Mouse (Mus musculus): ENCODE data around the gene Ifit1bl1. TPM values are rescaled to one million over a fixed set of nuclear protein-coding genes. Genes with fewer than 3 reads are reported as not detected.
A peak's percentile ranks its signal among the peaks of the same experiment; 100 is the strongest.
"Not testable (repeated sequence)": the region's sequence is repeated elsewhere in the genome, so short reads cannot be mapped to it uniquely, and the experiment has no call there.

The Ifit1bl1 gene
- 2.5 and 3.2 TPM in 2 replicates for polyA plus RNA-seq (2015; fragmentation: Nextera tagmentation; extraction: Ambion mirVana)

- not testable (repeated sequence) for H3K9ac ChIP-seq (ENCODE audit: low read length); H3K9me3 ChIP-seq (replicated peaks; ENCODE audit: control insufficient read depth, low read length); H3K27ac ChIP-seq (ENCODE audit: low read length); H3K4me3 ChIP-seq (ENCODE audit: low read length); ATAC-seq (replicated peaks; ENCODE audit: extremely low read depth, insufficient read depth, low FRiP score); H3K27me3 ChIP-seq (ENCODE audit: control insufficient read depth, insufficient read depth, low read length); H3K36me3 ChIP-seq (ENCODE audit: control insufficient read depth, insufficient read depth); H3K4me2 ChIP-seq (ENCODE audit: low read depth, low read length)
- WGBS, result 58% methylated on average over 1 of the region's 1 CpGs
- peaks cover 13% of the 10 kb centered on the region for H3K4me1 ChIP-seq (ENCODE audit: control insufficient read depth, insufficient read depth, low read length)
These were observed at the start of gene Ifit1bl1 for GRCm38 (mm10) chr19:34601888-34602287. Gene Ifit1bl1, minus strand, starts transcription at chr19:34601956.

GRCm38 (mm10) chr19:34650997-34651396 lies 49.2 kb upstream of the Ifit1bl1 start:
- 73% methylated on average over 6 of the region's 6 CpGs for WGBS
- Histone ChIP-seq H3K36me3 (ENCODE audit: control insufficient read depth, insufficient read depth) (no peaks in the 10 kb centered on the region), H3K27me3 (ENCODE audit: control insufficient read depth, insufficient read depth, low read length) (no peaks in the 10 kb centered on the region), H3K9me3 (replicated peaks; ENCODE audit: control insufficient read depth, low read length) (no peaks in the 10 kb centered on the region), H3K9ac (ENCODE audit: low read length) (no peak overlapping the region), H3K4me3 (ENCODE audit: low read length) (no peak overlapping the region), H3K4me2 (ENCODE audit: low read depth, low read length) (no peak overlapping the region), H3K4me1 (ENCODE audit: control insufficient read depth, insufficient read depth, low read length) (no peaks in the 10 kb centered on the region), H3K27ac (ENCODE audit: low read length) (no peak overlapping the region)
- ATAC-seq (replicated peaks; ENCODE audit: extremely low read depth, insufficient read depth, low FRiP score), result no peak

GRCm38 (mm10) chr19:34650276-34650675 lies 48.5 kb upstream of the Ifit1bl1 start:
- no peak overlapping the region for H3K4me3 ChIP-seq (ENCODE audit: low read length)
- no peak for ATAC-seq (replicated peaks; ENCODE audit: extremely low read depth, insufficient read depth, low FRiP score)
- H3K4me1 ChIP-seq (ENCODE audit: control insufficient read depth, insufficient read depth, low read length), result no peaks in the 10 kb centered on the region
- no peaks in the 10 kb centered on the region for H3K27me3 ChIP-seq (ENCODE audit: control insufficient read depth, insufficient read depth, low read length)
- H3K4me2 ChIP-seq (ENCODE audit: low read depth, low read length), result no peak overlapping the region
- H3K27ac ChIP-seq (ENCODE audit: low read length), result no peak overlapping the region
- no peaks in the 10 kb centered on the region for H3K36me3 ChIP-seq (ENCODE audit: control insufficient read depth, insufficient read depth)
- 88% methylated on average over 3 of the region's 3 CpGs for WGBS
- no peaks in the 10 kb centered on the region for H3K9me3 ChIP-seq (replicated peaks; ENCODE audit: control insufficient read depth, low read length)
- no peak overlapping the region for H3K9ac ChIP-seq (ENCODE audit: low read length)

- not testable (repeated sequence) for H3K4me1 ChIP-seq (ENCODE audit: control insufficient read depth, insufficient read depth, low read length); H3K27me3 ChIP-seq (ENCODE audit: control insufficient read depth, insufficient read depth, low read length); H3K27ac ChIP-seq (ENCODE audit: low read length); ATAC-seq (replicated peaks; ENCODE audit: extremely low read depth, insufficient read depth, low FRiP score); H3K4me2 ChIP-seq (ENCODE audit: low read depth, low read length); H3K9ac ChIP-seq (ENCODE audit: low read length); H3K36me3 ChIP-seq (ENCODE audit: control insufficient read depth, insufficient read depth); H3K4me3 ChIP-seq (ENCODE audit: low read length); H3K9me3 ChIP-seq (replicated peaks; ENCODE audit: control insufficient read depth, low read length)
- WGBS, result 84% methylated on average over 6 of the region's 8 CpGs
These were observed 45.9 kb upstream of the Ifit1bl1 start for GRCm38 (mm10) chr19:34647630-34648029.

- H3K4me2 ChIP-seq (ENCODE audit: low read depth, low read length), result no peak overlapping the region
- WGBS, result 60% methylated on average over 5 of the region's 5 CpGs
- no peaks in the 10 kb centered on the region for H3K9me3 ChIP-seq (replicated peaks; ENCODE audit: control insufficient read depth, low read length)
- no peaks in the 10 kb centered on the region for H3K27me3 ChIP-seq (ENCODE audit: control insufficient read depth, insufficient read depth, low read length)
- no peak overlapping the region for H3K27ac ChIP-seq (ENCODE audit: low read length)
- H3K4me3 ChIP-seq (ENCODE audit: low read length), result no peak overlapping the region
- no peak for ATAC-seq (replicated peaks; ENCODE audit: extremely low read depth, insufficient read depth, low FRiP score)
- no peak overlapping the region for H3K9ac ChIP-seq (ENCODE audit: low read length)
- H3K4me1 ChIP-seq (ENCODE audit: control insufficient read depth, insufficient read depth, low read length), result no peaks in the 10 kb centered on the region
- H3K36me3 ChIP-seq (ENCODE audit: control insufficient read depth, insufficient read depth), result no peaks in the 10 kb centered on the region
These were observed 40.9 kb upstream of the Ifit1bl1 start for GRCm38 (mm10) chr19:34642616-34643015.

- no peaks in the 10 kb centered on the region for H3K27me3 ChIP-seq (ENCODE audit: control insufficient read depth, insufficient read depth, low read length)
- no peaks in the 10 kb centered on the region for H3K36me3 ChIP-seq (ENCODE audit: control insufficient read depth, insufficient read depth)
- 25% methylated on average over 4 of the region's 4 CpGs for WGBS
- H3K27ac ChIP-seq (ENCODE audit: low read length), result no peak within 1 kb of the TSS
- peak within 1 kb of the TSS; percentile 53 for H3K4me2 ChIP-seq (ENCODE audit: low read depth, low read length)
- peak within 1 kb of the TSS; percentile 9; the same call in 1 of the 2 replicates for H3K4me3 ChIP-seq (ENCODE audit: low read length)
- no peaks in the 10 kb centered on the region for H3K9me3 ChIP-seq (replicated peaks; ENCODE audit: control insufficient read depth, low read length)
- H3K9ac ChIP-seq (ENCODE audit: low read length), result peak within 1 kb of the TSS; percentile 21; the same call in 1 of the 2 replicates
- no peak for ATAC-seq (replicated peaks; ENCODE audit: extremely low read depth, insufficient read depth, low FRiP score)
- H3K4me1 ChIP-seq (ENCODE audit: control insufficient read depth, insufficient read depth, low read length), result no peaks in the 10 kb centered on the region
These were observed 38.9 kb upstream of the Ifit1bl1 start, which contains the start of the genes Ifit1bl2 and Ifit1 for GRCm38 (mm10) chr19:34640623-34641022. Gene Ifit1bl2, minus strand, starts transcription at chr19:34640743. Gene Ifit1, plus strand, starts transcription at chr19:34640871.

- WGBS, result 11% methylated on average over 3 of the region's 3 CpGs
- Histone ChIP-seq H3K9ac (ENCODE audit: low read length) (no peak overlapping the region), H3K36me3 (ENCODE audit: control insufficient read depth, insufficient read depth) (no peaks in the 10 kb centered on the region), H3K9me3 (replicated peaks; ENCODE audit: control insufficient read depth, low read length) (no peaks in the 10 kb centered on the region), H3K4me2 (ENCODE audit: low read depth, low read length) (no peak overlapping the region), H3K27me3 (ENCODE audit: control insufficient read depth, insufficient read depth, low read length) (no peaks in the 10 kb centered on the region), H3K4me3 (ENCODE audit: low read length) (no peak overlapping the region), H3K4me1 (ENCODE audit: control insufficient read depth, insufficient read depth, low read length) (no peaks in the 10 kb centered on the region), H3K27ac (ENCODE audit: low read length) (no peak overlapping the region)
- ATAC-seq (replicated peaks; ENCODE audit: extremely low read depth, insufficient read depth, low FRiP score), result peak; percentile 65; the same call in 1 of the 2 replicates
These were observed 35.3 kb upstream of the Ifit1bl1 start for GRCm38 (mm10) chr19:34636933-34637557.

- Histone ChIP-seq H3K4me1 (ENCODE audit: control insufficient read depth, insufficient read depth, low read length) (no peaks in the 10 kb centered on the region), H3K9me3 (replicated peaks; ENCODE audit: control insufficient read depth, low read length) (no peaks in the 10 kb centered on the region), H3K9ac (ENCODE audit: low read length) (no peak overlapping the region), H3K4me2 (ENCODE audit: low read depth, low read length) (no peak overlapping the region), H3K27me3 (ENCODE audit: control insufficient read depth, insufficient read depth, low read length) (no peaks in the 10 kb centered on the region; the same call in 1 of the 2 replicates), H3K4me3 (ENCODE audit: low read length) (no peak overlapping the region), H3K36me3 (ENCODE audit: control insufficient read depth, insufficient read depth) (no peaks in the 10 kb centered on the region), H3K27ac (ENCODE audit: low read length) (no peak overlapping the region)
- 57% methylated on average over 2 of the region's 2 CpGs for WGBS
- no peak for ATAC-seq (replicated peaks; ENCODE audit: extremely low read depth, insufficient read depth, low FRiP score)
These were observed 31.7 kb upstream of the Ifit1bl1 start for GRCm38 (mm10) chr19:34633484-34633883.

- Histone ChIP-seq H3K27ac (ENCODE audit: low read length) (no peak overlapping the region), H3K9ac (ENCODE audit: low read length) (no peak overlapping the region), H3K4me3 (ENCODE audit: low read length) (no peak overlapping the region), H3K36me3 (ENCODE audit: control insufficient read depth, insufficient read depth) (no peaks in the 10 kb centered on the region), H3K4me2 (ENCODE audit: low read depth, low read length) (no peak overlapping the region), H3K27me3 (ENCODE audit: control insufficient read depth, insufficient read depth, low read length) (no peaks in the 10 kb centered on the region; the same call in 1 of the 2 replicates), H3K9me3 (replicated peaks; ENCODE audit: control insufficient read depth, low read length) (no peaks in the 10 kb centered on the region), H3K4me1 (ENCODE audit: control insufficient read depth, insufficient read depth, low read length) (no peaks in the 10 kb centered on the region)
- no peak for ATAC-seq (replicated peaks; ENCODE audit: extremely low read depth, insufficient read depth, low FRiP score)
These were observed 29.7 kb upstream of the Ifit1bl1 start for GRCm38 (mm10) chr19:34631487-34631886.

Data from heart, embryonic 16.5 days (tissue).